Mouse (Mus musculus) brain, embryonic 14.5 days (tissue): Measurements from ENCODE around the gene Lrrc1.

Source experiments
- CTCF ChIP-seq: fragments of 200-500 bp; IDR thresholded peaks from 2 replicates; pipeline ENCODE4 v1.5.1; 2012; ENCODE audit warnings: inconsistent platforms, mild to moderate bottlenecking, moderate library complexity, borderline replicate concordance; ENCODE audit not compliant: insufficient read depth, insufficient read length; ENCODE audit errors: extremely low read depth
- POLR2A ChIP-seq: fragments of 200-500 bp; IDR thresholded peaks from 2 replicates; pipeline ENCODE4 v1.6.1; 2012; ENCODE audit warnings: mild to moderate bottlenecking, inconsistent platforms, borderline replicate concordance; ENCODE audit not compliant: poor library complexity, insufficient read depth, insufficient read length, severe bottlenecking; ENCODE audit errors: extremely low read depth

- no peak for TF ChIP-seq POLR2A
- no peak for TF ChIP-seq CTCF
These were observed 133.7 kb downstream of the Lrrc1 start for GRCm38 (mm10) chr9:77410968-77411367.
